Mouse (Mus musculus): ENCODE measurements around the gene Mcm2. TPM values are rescaled to one million over a fixed set of nuclear protein-coding genes. Genes with fewer than 3 reads are reported as not detected.

Mcm2 gene
- polyA plus RNA-seq, 1 experiment, result 40.3 TPM

DNA sequence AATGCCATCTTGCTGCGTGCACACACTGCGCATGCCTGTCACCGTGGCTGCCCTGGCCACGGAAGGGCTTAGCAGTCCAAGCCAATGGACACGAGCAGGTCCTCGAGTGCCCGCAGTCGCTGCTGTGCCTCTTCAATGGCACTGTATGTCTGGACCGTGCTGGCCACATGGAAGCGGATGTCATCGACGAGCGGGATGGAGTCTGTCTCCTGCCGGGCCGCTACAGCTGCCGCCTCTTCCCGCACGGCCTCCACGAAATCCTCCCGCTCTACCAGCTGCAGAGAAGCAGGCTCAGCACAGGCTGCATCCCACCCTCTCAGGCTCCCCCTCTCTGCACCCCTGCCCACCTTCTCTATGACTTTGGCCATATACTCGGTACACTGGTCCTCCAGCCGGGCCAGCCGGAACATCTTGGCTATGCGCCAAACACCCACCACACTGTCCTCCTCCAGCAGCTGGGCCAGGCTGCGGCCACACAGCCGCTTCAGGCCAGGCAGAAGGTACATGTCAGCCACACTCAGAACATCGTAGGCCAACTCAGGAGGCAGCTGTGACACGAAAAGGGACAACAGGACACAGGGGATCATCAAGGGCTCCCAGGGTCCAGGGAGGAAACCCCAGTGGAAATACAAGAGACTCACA is 62.3 kb downstream of the Mcm2 start:
- Histone ChIP-seq H3K27me3 (ENCODE audit: control insufficient read depth, insufficient read depth, low read length) (no peaks in the 10 kb centered on the region), H3K27ac (ENCODE audit: insufficient read depth, low read length) (no peak overlapping the region), H3K36me3 (ENCODE audit: control insufficient read depth, insufficient read depth, low read length) (peaks cover 31% of the 10 kb centered on the region), H3K4me1 (ENCODE audit: control insufficient read depth, insufficient read depth, insufficient read length) (peaks cover 7% of the 10 kb centered on the region; the same call in 1 of the 2 replicates), H3K4me3 (ENCODE audit: extremely low read depth, insufficient read depth, insufficient read length) (no peak overlapping the region)
- 93% methylated on average over 28 of the region's 28 CpGs for WGBS
- no peak for DNase-seq (ENCODE audit: low read depth in 1 of 2, low spot score in 2 of 2)
- TF ChIP-seq POLR2A (IDR thresholded peaks at IDR 0.05; ENCODE audit: low read depth, low read length), result no peak
- no peak for TF ChIP-seq CTCF (IDR thresholded peaks at IDR 0.05; ENCODE audit: extremely low read depth, insufficient read depth, insufficient read length, insufficient replicate concordance)

DNA sequence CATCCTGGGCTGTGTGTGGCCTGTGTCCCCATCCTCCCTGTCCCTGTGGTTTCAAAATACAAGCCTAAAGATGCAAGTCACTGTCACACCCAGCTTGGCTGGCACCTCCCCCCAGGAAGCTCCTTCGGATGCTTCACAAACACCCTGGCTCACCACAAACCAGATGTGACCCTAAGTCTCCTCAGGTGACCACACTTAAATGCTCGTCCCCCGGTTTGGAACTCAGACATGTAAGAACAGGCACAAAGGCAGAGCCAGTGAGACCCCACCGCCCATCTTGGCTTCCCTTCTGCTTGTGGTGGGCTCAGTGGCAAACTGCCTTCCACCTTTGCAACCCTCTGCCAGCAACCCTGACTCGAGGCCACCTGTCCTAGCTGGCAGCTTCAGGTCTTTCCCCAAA is 63.5 kb downstream of the Mcm2 start:
- H3K4me3 ChIP-seq (ENCODE audit: extremely low read depth, insufficient read depth, insufficient read length), result no peak overlapping the region

More for the DNA sequence above, 63.5 kb downstream of the Mcm2 start:
- no peaks in the 10 kb centered on the region for H3K27me3 ChIP-seq (ENCODE audit: control insufficient read depth, insufficient read depth, low read length)
- DNase-seq (ENCODE audit: low read depth in 1 of 2, low spot score in 2 of 2), result no peak
- peaks cover 4% of the 10 kb centered on the region; the same call in 1 of the 2 replicates for H3K4me1 ChIP-seq (ENCODE audit: control insufficient read depth, insufficient read depth, insufficient read length)
- H3K36me3 ChIP-seq (ENCODE audit: control insufficient read depth, insufficient read depth, low read length), result peaks cover 31% of the 10 kb centered on the region
- TF ChIP-seq POLR2A (IDR thresholded peaks at IDR 0.05; ENCODE audit: low read depth, low read length) (no peak), CTCF (IDR thresholded peaks at IDR 0.05; ENCODE audit: extremely low read depth, insufficient read depth, insufficient read length, insufficient replicate concordance) (no peak)
- 14% methylated on average over 5 of the region's 5 CpGs for WGBS
- peak overlapping the region; percentile 17; the same call in 1 of the 2 replicates for H3K27ac ChIP-seq (ENCODE audit: insufficient read depth, low read length)

Other genes with a start within 250 kb of the Mcm2 start
- gene Mgll, start 174.4 kb downstream of the Mcm2 start, polyA plus RNA-seq (2012; rRNA removed), result 43.1 and 44.9 TPM in 2 replicates
- gene Abtb1, start 56.8 kb downstream of the Mcm2 start, polyA plus RNA-seq (2012; rRNA removed), result 80.8 and 103 TPM in 2 replicates
- gene Podxl2, start 23.7 kb downstream of the Mcm2 start, polyA plus RNA-seq (2012; rRNA removed), result 7.7 and 12.5 TPM in 2 replicates
- 154 and 163 TPM in 2 replicates for gene Tpra1, start 3.5 kb upstream of the Mcm2 start, polyA plus RNA-seq (2012; rRNA removed)